Mouse (Mus musculus) MEL (cell line): ENCODE measurements at regions not wholly inside any gene's neighbourhood (a gene's known extent, or its start where the extent isn't known, plus 50 kb on each side); places are given as distances from the start of the nearest gene placed in this dataset.
A peak's percentile ranks its signal among the peaks of the same experiment; 100 is the strongest.

Source experiments
- DNase-seq: peaks from one replicate; pipeline ENCODE4 v3.0.0; 2011; ENCODE audit warnings: low read depth, low spot score
- H3K27ac ChIP-seq: 2 replicates; pipeline ENCODE4 v1.5.1; 2012; ENCODE audit warnings: low read depth, mild to moderate bottlenecking, control low read depth, low read length, moderate library complexity; ENCODE audit not compliant: control insufficient read depth
- H3K27me3 ChIP-seq, 2 experiments: fragments of 150-350 bp in 1 of 2; sonication (generic) in 1 of 2; 2 replicates each; pipeline ENCODE4 v1.6.1; 2012; ENCODE audit warnings: low read length in 2 of 2, mild to moderate bottlenecking in 2 of 2, improper control_type of control experiment in 1 of 2, moderate library complexity in 1 of 2; ENCODE audit not compliant: insufficient read depth in 2 of 2, control insufficient read depth in 1 of 2
- H3K36me3 ChIP-seq, 2 experiments: 2 replicates each; pipeline ENCODE4 v1.6.1; 2012 to 2014; ENCODE audit warnings: low read length in 2 of 2, improper control_type of control experiment in 1 of 2, inconsistent platforms in 1 of 2, mild to moderate bottlenecking in 1 of 2; ENCODE audit not compliant: insufficient read depth in 2 of 2, control insufficient read depth in 1 of 2
- H3K4me1 ChIP-seq, 2 experiments: fragments of 150-350 bp in 1 of 2; sonication (generic) in 1 of 2; 2 replicates each; pipeline ENCODE4 v1.6.1; 2012; ENCODE audit warnings: low read length in 2 of 2, improper control_type of control experiment in 1 of 2, mild to moderate bottlenecking in 1 of 2; ENCODE audit not compliant: insufficient read depth in 2 of 2, control insufficient read depth in 1 of 2
- H3K4me3 ChIP-seq, 2 experiments: fragments of 150-350 bp in 1 of 2; sonication (generic) in 1 of 2; 2 replicates each; pipeline ENCODE4 v1.5.1; 2012; ENCODE audit warnings: low read depth in 2 of 2, low read length in 2 of 2, mild to moderate bottlenecking in 2 of 2, moderate library complexity in 2 of 2, control low read depth in 1 of 2, improper control_type of control experiment in 1 of 2; ENCODE audit not compliant: control insufficient read depth in 1 of 2, insufficient read depth in 1 of 2
- H3K79me2 ChIP-seq: 2 replicates; pipeline ENCODE4 v1.6.1; 2012; ENCODE audit warnings: mild to moderate bottlenecking, low read length, moderate library complexity; ENCODE audit not compliant: control insufficient read depth, poor library complexity, insufficient read depth
- H3K9ac ChIP-seq: 2 replicates; pipeline ENCODE4 v1.6.1; 2012; ENCODE audit warnings: low read depth, mild to moderate bottlenecking, control low read depth, low read length, moderate library complexity; ENCODE audit not compliant: control insufficient read depth, poor library complexity, severe bottlenecking
- H3K9me3 ChIP-seq: fragments of 150-350 bp; sonication (generic); replicated peaks from 2 replicates; pipeline ENCODE4 v1.6.1; 2012; ENCODE audit warnings: mild to moderate bottlenecking, low read length, improper control_type of control experiment, moderate library complexity; ENCODE audit not compliant: insufficient read depth
- BHLHE40 ChIP-seq: IDR thresholded peaks from 2 replicates; pipeline ENCODE4 v1.6.1; 2012; ENCODE audit warnings: low read depth, mild to moderate bottlenecking, inconsistent platforms, low read length, improper control_type of control experiment, borderline replicate concordance
- CHD2 ChIP-seq: IDR thresholded peaks from 2 replicates; pipeline ENCODE4 v1.6.1; 2011; ENCODE audit warnings: low read length, improper control_type of control experiment
- CTCF ChIP-seq, 3 experiments: IDR thresholded peaks in 2 of 3; conservative IDR thresholded peaks in 1 of 3; 2 replicates each; pipeline ENCODE4 v1.5.1; 2011 to 2012; ENCODE audit warnings: low read length in 3 of 3, low read depth in 2 of 3, mild to moderate bottlenecking in 2 of 3, improper control_type of control experiment in 1 of 3, inconsistent platforms in 1 of 3, mixed read lengths in 1 of 3, moderate library complexity in 1 of 3; ENCODE audit not compliant: control insufficient read depth in 1 of 3, insufficient read depth in 1 of 3, poor library complexity in 1 of 3, severe bottlenecking in 1 of 3
- EP300 ChIP-seq, 2 experiments: IDR thresholded peaks; 2 replicates each; pipeline ENCODE4 v1.6.1; 2011; ENCODE audit warnings: improper control_type of control experiment in 2 of 2, low read length in 2 of 2, low read depth in 1 of 2, mild to moderate bottlenecking in 1 of 2
- ETS1 ChIP-seq: IDR thresholded peaks from 2 replicates; pipeline ENCODE4 v1.6.1; 2012; ENCODE audit warnings: low read depth, mild to moderate bottlenecking, inconsistent platforms, low read length, improper control_type of control experiment, moderate library complexity
- GABPA ChIP-seq: IDR thresholded peaks from 2 replicates; pipeline ENCODE4 v1.6.1; 2012; ENCODE audit warnings: low read depth, mild to moderate bottlenecking, inconsistent platforms, low read length, improper control_type of control experiment, moderate library complexity
- MAX ChIP-seq: IDR thresholded peaks from 2 replicates; pipeline ENCODE4 v1.6.1; 2011; ENCODE audit warnings: low read length, improper control_type of control experiment
- MYB ChIP-seq: IDR thresholded peaks from 2 replicates; pipeline ENCODE4 v1.6.1; 2011; ENCODE audit warnings: mild to moderate bottlenecking, low read depth, low read length, improper control_type of control experiment
- NELFE ChIP-seq: IDR thresholded peaks from 2 replicates; pipeline ENCODE4 v1.6.1; 2011; ENCODE audit warnings: low read depth, low read length, improper control_type of control experiment
- SMC3 ChIP-seq: IDR thresholded peaks from 2 replicates; pipeline ENCODE4 v1.6.1; 2011; ENCODE audit warnings: low read depth, low read length, improper control_type of control experiment
- TAL1 ChIP-seq: IDR thresholded peaks from 2 replicates; pipeline ENCODE4 v1.6.1; 2012; ENCODE audit warnings: mild to moderate bottlenecking, inconsistent platforms, low read length, moderate library complexity, mixed read lengths
- TBP ChIP-seq: IDR thresholded peaks from 2 replicates; pipeline ENCODE4 v1.8.0; 2011; ENCODE audit warnings: low read depth, low read length, improper control_type of control experiment
- TCF12 ChIP-seq: IDR thresholded peaks from 2 replicates; pipeline ENCODE4 v1.6.1; 2014; ENCODE audit warnings: low read depth, mild to moderate bottlenecking, inconsistent platforms, low read length, improper control_type of control experiment, moderate library complexity
- USF1 ChIP-seq: IDR thresholded peaks from 2 replicates; pipeline ENCODE4 v1.6.1; 2014; ENCODE audit warnings: low read depth, mild to moderate bottlenecking, inconsistent platforms, low read length, improper control_type of control experiment, moderate library complexity
- USF2 ChIP-seq, 2 experiments: IDR thresholded peaks; 2 replicates each; pipeline ENCODE4 v1.6.1; 2011 to 2012; ENCODE audit warnings: improper control_type of control experiment in 2 of 2, low read length in 2 of 2, borderline replicate concordance in 1 of 2, inconsistent platforms in 1 of 2, low read depth in 1 of 2, mild to moderate bottlenecking in 1 of 2; ENCODE audit not compliant: insufficient read depth in 1 of 2
- ZKSCAN1 ChIP-seq: IDR thresholded peaks from 2 replicates; pipeline ENCODE4 v1.6.1; 2012; ENCODE audit warnings: low read depth, mild to moderate bottlenecking, inconsistent platforms, low read length, improper control_type of control experiment, moderate library complexity
- ZNF384 ChIP-seq: IDR thresholded peaks from 2 replicates; pipeline ENCODE4 v1.6.1; 2012; ENCODE audit warnings: low read depth, mild to moderate bottlenecking, inconsistent platforms, low read length, improper control_type of control experiment

- no peaks in the 10 kb centered on the region; a peak in 1 of 4 replicates for H3K27me3 ChIP-seq
- H3K4me3 ChIP-seq, result no peak overlapping the region
- H3K4me1 ChIP-seq, result peaks cover 5 to 25% of the 10 kb centered on the region in 2 experiments
- DNase-seq, result peak; percentile 73
- no peaks in the 10 kb centered on the region for H3K9me3 ChIP-seq
- H3K79me2 ChIP-seq, result no peaks in the 10 kb centered on the region
- no peak for TF ChIP-seq BHLHE40
- 0 out of 2 replicates have a peak, but pooled peaks have one; percentile 22 for TF ChIP-seq ETS1
- TF ChIP-seq USF2 (IDR thresholded peaks at IDR 0.05; ENCODE audit: borderline replicate concordance in 1 of 2, insufficient read depth in 1 of 2, low read depth in 1 of 2, low read length in 2 of 2), result no peak
- peak; percentile 41; the same call in 1 of the 2 replicates for TF ChIP-seq TAL1
- no peak for TF ChIP-seq MYB
- peak; percentile 70 for TF ChIP-seq USF1
- TF ChIP-seq NELFE, result no peak
- peak in 1 of 2 experiments; percentile 39; a peak in 3 of 4 replicates for TF ChIP-seq EP300 (IDR thresholded peaks at IDR 0.05; ENCODE audit: low read depth in 1 of 2, low read length in 2 of 2)
- H3K27ac ChIP-seq, result peak overlapping the region; percentile 4
- H3K36me3 ChIP-seq, result peaks cover 0 to 11% of the 10 kb centered on the region in 2 experiments; a peak in 2 of 4 replicates
- peak overlapping the region; percentile 26; the same call in 1 of the 2 replicates for H3K9ac ChIP-seq
Measured at GRCm38 (mm10) chr17:83990421-83991365, 142.9 kb upstream of the Haao start.

- Histone ChIP-seq H3K79me2 (no peaks in the 10 kb centered on the region), H3K9ac (no peak overlapping the region), H3K27me3 (no peaks in the 10 kb centered on the region), H3K27ac (no peak overlapping the region), H3K36me3 (peaks cover 0 to 11% of the 10 kb centered on the region in 2 experiments; a peak in 2 of 4 replicates), H3K4me1 (peaks cover 5 to 25% of the 10 kb centered on the region in 2 experiments), H3K4me3 (no peak overlapping the region), H3K9me3 (no peaks in the 10 kb centered on the region)
- DNase-seq, result no peak
- TF ChIP-seq ZNF384 (no peak), SMC3 (no peak), TCF12 (no peak), USF2 (IDR thresholded peaks at IDR 0.05; ENCODE audit: borderline replicate concordance in 1 of 2, insufficient read depth in 1 of 2, low read depth in 1 of 2, low read length in 2 of 2) (no peak), GABPA (no peak), CTCF (IDR thresholded peaks at IDR 0.05 in 2 of 3, conservative IDR thresholded peaks at IDR 0.05 in 1 of 3; ENCODE audit: control insufficient read depth in 1 of 3, insufficient read depth in 1 of 3, low read depth in 2 of 3, low read length in 3 of 3, poor library complexity in 1 of 3, severe bottlenecking in 1 of 3) (no peak), TBP (no peak), ZKSCAN1 (no peak), TAL1 (no peak), CHD2 (no peak), MAX (no peak)
Measured at GRCm38 (mm10) chr17:83988897-83989296, 141.1 kb upstream of the Haao start.
